Mouse (Mus musculus) thymus, adult 2 months (tissue): ENCODE measurements around the gene March10. TPM values are rescaled to one million over a fixed set of nuclear protein-coding genes. Genes with fewer than 3 reads are reported as not detected.

Experiments
- DNase-seq: peaks from one replicate; pipeline ENCODE4 v3.0.0; 2021
- H3K27ac ChIP-seq: fragments of 200-500 bp; 2 replicates; pipeline ENCODE4 v1.5.1; 2012; ENCODE audit warnings: low read length, control low read depth; ENCODE audit not compliant: control insufficient read depth, insufficient read depth
- H3K27me3 ChIP-seq: fragments of 200-500 bp; 2 replicates; pipeline ENCODE4 v1.6.1; 2012; ENCODE audit warnings: mild to moderate bottlenecking, low read length, moderate library complexity, mixed read lengths; ENCODE audit not compliant: control insufficient read depth, insufficient read depth
- H3K36me3 ChIP-seq: fragments of 200-500 bp; 2 replicates; pipeline ENCODE4 v1.6.1; 2012; ENCODE audit warnings: mild to moderate bottlenecking, low read length, moderate library complexity; ENCODE audit not compliant: control insufficient read depth, insufficient read depth
- H3K4me1 ChIP-seq: fragments of 200-500 bp; replicated peaks from 2 replicates; pipeline ENCODE4 v1.6.1; 2012; ENCODE audit warnings: low read length; ENCODE audit not compliant: control insufficient read depth, insufficient read depth
- H3K4me3 ChIP-seq: fragments of 200-500 bp; 2 replicates; pipeline ENCODE4 v1.5.1; 2012; ENCODE audit warnings: mild to moderate bottlenecking, low read length, control low read depth, moderate library complexity; ENCODE audit not compliant: control insufficient read depth, insufficient read depth
- CTCF ChIP-seq: fragments of 200-500 bp; IDR thresholded peaks from 2 replicates; pipeline ENCODE4 v1.5.1; 2012; ENCODE audit warnings: mild to moderate bottlenecking, control low read depth, low read length, moderate library complexity, borderline replicate concordance; ENCODE audit not compliant: control insufficient read depth, poor library complexity, insufficient read depth; ENCODE audit errors: extremely low read depth
- POLR2A ChIP-seq: fragments of 200-500 bp; IDR thresholded peaks from 2 replicates; pipeline ENCODE4 v1.6.1; 2012; ENCODE audit warnings: mild to moderate bottlenecking, low read length, control low read depth, moderate library complexity; ENCODE audit not compliant: control insufficient read depth, poor library complexity, insufficient read depth; ENCODE audit errors: extremely low read depth
- WGBS: fragments of 180-500 bp; shearing (Covaris S2); methylation state at CpG from one replicate; pipeline ENCODE4 v1.1.7; 2018; 5-methylcytosine and 5-hydroxymethylcytosine counted together
- polyA plus RNA-seq: library from polyadenylated mRNA; depleted of rRNA; stranded (reverse); fragments of >200 nt; gene quantifications from 2 replicates; pipeline ENCODE4 v1.2.3, GENCODE M21; 2012

March10 gene
- polyA plus RNA-seq, 1 experiment: 0.07 TPM

DNA sequence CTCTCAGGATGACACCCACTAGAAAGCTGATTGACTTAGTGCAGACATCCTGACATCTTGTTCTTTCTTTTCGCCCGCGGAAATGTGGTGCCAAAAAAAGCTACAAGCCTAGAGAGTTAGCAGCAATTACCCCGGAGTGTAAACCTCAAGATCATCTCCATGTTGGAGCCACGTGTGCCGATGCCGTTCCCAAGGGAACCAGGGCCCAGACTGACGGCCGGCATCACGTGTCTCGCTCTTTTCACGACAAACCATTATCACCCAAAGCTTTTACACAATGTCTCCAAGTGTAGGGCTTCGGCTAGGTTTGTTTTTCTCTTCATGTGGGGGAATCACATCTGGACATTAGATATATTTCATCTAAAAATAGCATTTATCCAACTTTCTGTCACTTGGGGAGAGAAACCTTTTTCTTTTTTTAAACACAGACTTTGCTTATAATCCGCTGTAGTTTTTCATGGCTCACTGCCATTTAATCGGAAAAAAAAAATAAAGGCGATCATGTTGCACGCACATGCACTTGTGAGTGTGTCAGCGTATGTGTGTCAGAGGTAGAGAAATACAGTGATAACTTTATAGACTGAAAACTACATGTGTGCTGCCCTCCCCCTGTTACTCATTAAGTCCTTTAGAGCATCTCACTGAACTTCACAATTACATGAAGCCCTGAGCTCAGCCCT, 39.2 kb upstream of the March10 start:
- Histone ChIP-seq H3K4me3 (no peak overlapping the region), H3K36me3 (no peaks in the 10 kb centered on the region), H3K27ac (no peak overlapping the region), H3K27me3 (no peaks in the 10 kb centered on the region), H3K4me1 (no peaks in the 10 kb centered on the region)
- TF ChIP-seq CTCF: no peak
- TF ChIP-seq POLR2A: no peak
- DNase-seq: no peak
- WGBS: 93% methylated on average over 18 of the region's 18 CpGs

DNA sequence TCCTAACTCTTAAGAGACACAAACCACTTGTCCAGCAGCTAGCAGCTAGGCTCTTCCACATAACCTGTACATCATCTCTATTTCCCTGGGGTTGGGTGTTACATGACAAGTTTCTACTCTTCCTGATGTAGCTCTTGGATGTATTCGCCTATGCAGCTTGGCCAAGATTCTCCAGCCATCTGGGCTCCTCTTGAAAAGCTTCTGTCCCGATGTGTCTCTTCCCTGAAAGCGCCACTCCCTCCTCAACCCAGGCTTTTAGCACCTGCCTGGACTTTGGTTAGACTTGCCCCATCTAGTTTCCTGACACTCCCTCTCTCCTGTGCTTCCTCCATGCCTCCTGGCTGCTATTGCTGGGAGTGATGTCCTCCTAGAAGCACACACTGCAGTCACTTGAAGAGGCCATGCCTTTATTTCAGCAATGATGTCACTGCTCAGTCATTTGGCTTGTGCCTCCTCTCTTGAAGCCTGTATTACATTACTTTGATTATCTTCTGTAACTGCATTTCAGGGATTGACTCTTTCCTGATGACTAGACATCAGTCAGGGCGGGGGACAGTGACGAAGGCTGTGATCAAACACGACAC, 38.3 kb upstream of the March10 start:
- DNase-seq: no peak

DNA sequence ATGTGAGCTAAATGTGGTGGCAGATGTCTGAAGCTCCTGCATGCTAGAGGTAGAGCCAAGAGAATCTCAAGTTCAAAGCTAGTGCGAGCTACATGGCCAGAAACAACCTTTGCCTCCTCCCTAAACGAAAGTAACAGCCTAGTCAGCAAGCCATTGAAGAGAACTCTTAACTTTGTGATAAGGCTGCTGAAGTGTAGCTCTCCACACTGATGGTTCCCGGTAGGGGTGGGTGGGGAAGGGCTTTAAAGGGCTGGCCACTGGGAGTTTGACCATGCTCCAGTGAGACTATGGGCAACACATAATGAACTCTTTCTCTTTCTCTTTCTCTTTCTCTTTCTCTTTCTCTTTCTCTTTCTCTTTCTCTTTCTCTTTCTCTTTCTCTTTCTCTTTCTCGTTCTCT, 35.9 kb upstream of the March10 start:
- 86% methylated on average over 4 of the region's 4 CpGs for WGBS

More for the DNA sequence above, 38.3 kb upstream of the March10 start:
- Histone ChIP-seq H3K27me3 (no peaks in the 10 kb centered on the region), H3K36me3 (no peaks in the 10 kb centered on the region), H3K27ac (no peak overlapping the region), H3K4me1 (no peaks in the 10 kb centered on the region), H3K4me3 (no peak overlapping the region)
- WGBS: 96% methylated on average over 6 of the region's 6 CpGs
- TF ChIP-seq POLR2A (no peak), CTCF (no peak)

DNA sequence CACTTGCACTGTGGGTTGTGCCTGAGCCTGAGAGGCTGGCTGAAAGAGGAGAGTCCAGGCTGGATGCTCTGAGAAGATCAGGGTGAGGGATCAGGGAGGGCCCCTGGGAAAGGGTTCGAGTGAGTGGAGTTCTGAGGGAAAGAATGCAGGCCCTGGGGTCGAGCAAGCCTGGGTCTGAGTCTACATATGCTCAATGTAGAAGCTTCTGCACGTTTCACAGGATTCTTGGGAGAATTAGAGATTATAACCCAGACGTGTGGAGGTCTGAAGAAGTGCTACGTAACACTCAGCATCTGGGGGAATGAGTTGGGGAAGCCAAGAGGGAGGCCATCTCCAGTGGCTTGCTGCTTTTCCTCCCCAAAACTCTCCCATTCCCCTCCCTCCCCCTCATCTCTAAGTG, 34.4 kb upstream of the March10 start:
- H3K4me1 ChIP-seq: no peaks in the 10 kb centered on the region
- no peak for DNase-seq
- WGBS: 76% methylated on average over 5 of the region's 5 CpGs

More for the DNA sequence above, 35.9 kb upstream of the March10 start:
- Histone ChIP-seq H3K27me3 (no peaks in the 10 kb centered on the region), H3K4me1 (no peaks in the 10 kb centered on the region), H3K4me3 (no peak overlapping the region), H3K36me3 (no peaks in the 10 kb centered on the region), H3K27ac (no peak overlapping the region)
- TF ChIP-seq POLR2A: no peak
- no peak for TF ChIP-seq CTCF
- DNase-seq: no peak

DNA sequence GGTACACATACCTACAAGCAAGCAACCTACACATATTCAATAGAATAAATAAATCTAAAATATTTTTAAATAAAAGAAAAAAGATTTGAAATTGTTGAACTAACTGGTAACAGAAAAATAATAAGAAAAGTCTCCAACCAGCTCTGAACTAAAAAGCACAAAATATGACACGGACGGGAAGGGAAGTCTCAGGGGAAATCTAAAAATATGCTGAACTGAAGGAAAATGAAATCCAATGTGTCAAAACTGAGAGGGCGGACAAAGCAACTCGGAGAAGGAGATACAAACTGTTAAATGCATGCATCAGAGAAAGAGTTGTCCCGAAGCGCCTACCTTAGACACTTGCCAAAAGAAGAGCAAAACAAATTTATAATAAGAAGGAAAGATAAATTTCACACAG, 28.9 kb upstream of the March10 start:
- 72% methylated on average over 6 of the region's 6 CpGs for WGBS
- no peaks in the 10 kb centered on the region for H3K36me3 ChIP-seq
- no peak overlapping the region for H3K4me3 ChIP-seq
- TF ChIP-seq POLR2A: no peak
- TF ChIP-seq CTCF: no peak
- no peak overlapping the region for H3K27ac ChIP-seq
- H3K4me1 ChIP-seq: no peaks in the 10 kb centered on the region
- no peaks in the 10 kb centered on the region for H3K27me3 ChIP-seq
- no peak for DNase-seq

More for the DNA sequence above, 34.4 kb upstream of the March10 start:
- H3K27me3 ChIP-seq: no peaks in the 10 kb centered on the region
- no peak overlapping the region for H3K27ac ChIP-seq
- TF ChIP-seq POLR2A: no peak
- no peak for TF ChIP-seq CTCF
- no peak overlapping the region for H3K4me3 ChIP-seq
- H3K36me3 ChIP-seq: no peaks in the 10 kb centered on the region

DNA sequence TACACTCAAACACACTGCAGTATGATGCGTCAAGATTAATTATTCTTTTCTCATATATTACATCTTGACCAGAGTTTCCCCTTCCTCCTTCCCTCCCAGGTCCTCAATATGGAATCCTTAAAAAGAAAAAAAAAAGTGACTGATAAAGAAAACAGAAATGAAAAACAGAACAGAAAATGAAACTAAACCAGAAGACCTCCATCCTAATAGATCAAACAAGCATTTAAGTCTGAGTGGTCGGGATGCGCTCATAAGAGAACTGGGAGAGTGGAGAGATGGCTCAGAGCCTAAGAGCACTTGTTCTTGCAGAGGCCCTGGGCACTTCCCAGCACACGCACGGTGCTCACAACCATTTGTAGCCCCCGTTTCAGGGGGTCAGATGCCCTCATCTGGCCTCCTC, 28.5 kb upstream of the March10 start:
- no peak for DNase-seq
- Histone ChIP-seq H3K4me3 (no peak overlapping the region), H3K36me3 (no peaks in the 10 kb centered on the region), H3K27ac (no peak overlapping the region), H3K4me1 (no peaks in the 10 kb centered on the region), H3K27me3 (no peaks in the 10 kb centered on the region)
- 81% methylated on average over 6 of the region's 6 CpGs for WGBS
- no peak for TF ChIP-seq POLR2A
- no peak for TF ChIP-seq CTCF

DNA sequence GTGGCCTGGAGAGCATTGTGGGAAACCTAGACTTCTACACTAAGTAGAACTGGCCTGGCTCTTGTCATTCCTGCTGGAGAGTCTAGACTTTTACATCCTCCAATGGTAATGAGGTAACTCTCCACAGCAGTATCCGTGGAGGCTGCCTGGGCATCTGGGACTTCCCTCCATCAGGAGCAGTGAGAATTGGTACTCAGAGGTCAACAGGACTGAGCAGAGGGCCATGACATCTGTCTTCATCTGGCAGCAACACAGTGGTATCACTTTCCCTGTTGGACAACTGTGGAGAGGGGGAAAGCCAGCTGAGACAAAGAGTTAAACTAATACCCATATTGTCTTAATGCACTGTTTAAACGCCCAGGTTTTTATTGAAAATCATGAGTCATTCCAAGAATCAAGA, 26.2 kb upstream of the March10 start:
- Histone ChIP-seq H3K4me1 (no peaks in the 10 kb centered on the region), H3K27me3 (no peaks in the 10 kb centered on the region), H3K36me3 (no peaks in the 10 kb centered on the region), H3K4me3 (no peak overlapping the region), H3K27ac (no peak overlapping the region)
- TF ChIP-seq CTCF (no peak), POLR2A (no peak)
- no peak for DNase-seq
- WGBS: 83% methylated on average over 2 of the region's 2 CpGs
